Mouse (Mus musculus): ENCODE results near the gene Ankub1. TPM values are rescaled to one million over a fixed set of nuclear protein-coding genes. Genes with fewer than 3 reads are reported as not detected.

Ankub1 gene
- polyA plus RNA-seq, 2 experiments: 0.01 TPM; not detected in 1

DNA sequence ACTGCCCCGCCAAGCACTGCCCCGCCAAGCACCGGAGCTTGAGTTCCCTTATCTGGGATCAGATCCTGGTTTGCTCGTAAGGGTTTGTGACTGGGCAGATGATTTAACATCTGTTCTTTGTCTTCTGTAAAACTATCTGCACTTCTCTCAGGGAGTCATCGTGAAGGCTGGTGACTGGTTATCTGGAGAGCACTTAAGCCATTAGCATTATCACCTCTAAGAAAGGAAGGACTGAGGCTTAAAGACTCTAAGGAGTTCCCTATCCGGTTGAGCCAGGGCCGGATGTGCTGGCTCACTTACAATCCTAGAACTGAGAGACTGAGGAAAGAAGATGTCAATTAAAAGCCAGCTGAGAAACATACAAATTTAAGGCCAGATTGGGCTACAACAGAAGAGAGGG lies 80.8 kb downstream of the Ankub1 start:
- DNase-seq (ENCODE audit: low read depth in 3 of 3, low spot score in 3 of 3) (no peak), ATAC-seq (ENCODE audit: insufficient read depth) (no peak)
- no peaks in the 10 kb centered on the region for H3K27me3 ChIP-seq (ENCODE audit: control insufficient read depth, insufficient read depth, low read length)
- H3K9ac ChIP-seq (replicated peaks): no peak overlapping the region
- H3K4me3 ChIP-seq (ENCODE audit: insufficient read depth in 1 of 2, low read depth in 2 of 2, low read length in 2 of 2): no peak overlapping the region
- no peaks in the 10 kb centered on the region for H3K36me3 ChIP-seq (replicated peaks; ENCODE audit: control insufficient read depth, insufficient read depth, low read depth)
- H3K4me2 ChIP-seq (ENCODE audit: low read depth): no peak overlapping the region
- WGBS (ENCODE audit: insufficient replicate concordance): 24% methylated on average over 7 of the region's 7 CpGs
- H3K4me1 ChIP-seq (replicated peaks; ENCODE audit: control insufficient read depth in 2 of 2, insufficient read depth in 2 of 2, low read length in 1 of 2): no peaks in the 10 kb centered on the region
- no peak for TF ChIP-seq CTCF (IDR thresholded peaks at IDR 0.05; ENCODE audit: low read depth)
- no peaks in the 10 kb centered on the region for H3K9me3 ChIP-seq (ENCODE audit: control insufficient read depth, low read length)
- no peak overlapping the region for H3K27ac ChIP-seq

Small RNA genes within 50 kb of the gene (microRNA-seq; reads per million reads assigned to microRNA genes)
- not detected for gene Mir6377

Other genes starting within 250 kb of the Ankub1 start
- 1.1 and 1.5 TPM in 2 replicates for gene Wwtr1, start 116.9 kb downstream of the Ankub1 start, polyA plus RNA-seq (2012; rRNA removed)
- gene Wwtr1, start 116.9 kb downstream of the Ankub1 start, polyA plus RNA-seq (2014; fragmentation: Nextera tagmentation; extraction: Ambion mirVana): 0.92 and 0.93 TPM in 2 replicates
- 13.8 and 19.5 TPM in 2 replicates for gene Commd2, start 41.1 kb downstream of the Ankub1 start, polyA plus RNA-seq (2012; rRNA removed)
- 42.2 and 43.6 TPM in 2 replicates for gene Commd2, start 41.1 kb downstream of the Ankub1 start, polyA plus RNA-seq (2014; fragmentation: Nextera tagmentation; extraction: Ambion mirVana)
- 7.1 and 9.7 TPM in 2 replicates for gene Rnf13, start 43.3 kb upstream of the Ankub1 start, polyA plus RNA-seq (2012; rRNA removed)
- 31.0 and 34.7 TPM in 2 replicates for gene Rnf13, start 43.3 kb upstream of the Ankub1 start, polyA plus RNA-seq (2014; fragmentation: Nextera tagmentation; extraction: Ambion mirVana)
- 3.1 and 3.6 TPM in 2 replicates for gene Pfn2, start 155.3 kb upstream of the Ankub1 start, polyA plus RNA-seq (2012; rRNA removed)
- gene Pfn2, start 155.3 kb upstream of the Ankub1 start, polyA plus RNA-seq (2014; fragmentation: Nextera tagmentation; extraction: Ambion mirVana): 4.1 and 4.2 TPM in 2 replicates